Mouse (Mus musculus): ENCODE data around the gene Evpl.

Gene Evpl

DNA sequence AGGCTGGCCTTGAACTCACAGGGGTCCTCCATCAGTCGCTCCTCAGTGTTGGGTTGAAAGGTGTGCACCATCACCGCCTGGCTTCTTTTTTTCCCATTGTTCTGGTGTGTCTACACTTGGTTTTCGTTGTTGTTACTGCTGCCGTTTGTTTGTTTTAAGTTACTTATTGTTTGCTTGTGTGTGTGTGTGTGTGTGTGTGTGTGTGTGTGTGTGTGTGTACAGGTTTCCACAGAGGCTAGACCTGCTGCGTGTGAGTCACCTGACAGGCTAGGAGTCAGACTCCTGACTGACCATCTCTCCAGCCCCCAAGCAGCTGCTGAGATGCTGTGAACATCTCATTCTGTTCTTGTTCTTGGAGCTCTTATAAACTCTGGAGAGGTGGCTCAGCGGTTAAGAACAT, 25.0 kb downstream of the Evpl start:
- no peak for DNase-seq

DNA sequence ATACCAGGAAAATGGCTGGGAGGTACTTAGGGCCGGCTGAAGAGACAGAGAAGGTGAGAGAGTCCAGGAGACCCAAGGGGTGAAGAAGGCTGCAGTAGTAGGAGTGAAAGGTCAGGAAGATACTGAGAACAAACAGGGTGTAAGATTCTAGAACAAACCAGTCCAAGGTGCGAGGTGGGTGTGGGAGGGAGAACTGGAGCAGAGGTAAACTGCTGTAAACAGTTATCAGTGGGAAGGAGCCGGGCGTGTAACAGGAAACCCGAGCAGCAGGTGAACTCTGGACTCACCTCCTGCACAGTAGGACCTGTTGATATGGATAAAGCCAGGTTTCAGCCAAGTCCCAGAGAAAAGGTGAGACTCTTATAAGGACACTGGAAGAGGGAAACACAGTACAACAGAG, 27.2 kb downstream of the Evpl start:
- no peak for DNase-seq

DNA sequence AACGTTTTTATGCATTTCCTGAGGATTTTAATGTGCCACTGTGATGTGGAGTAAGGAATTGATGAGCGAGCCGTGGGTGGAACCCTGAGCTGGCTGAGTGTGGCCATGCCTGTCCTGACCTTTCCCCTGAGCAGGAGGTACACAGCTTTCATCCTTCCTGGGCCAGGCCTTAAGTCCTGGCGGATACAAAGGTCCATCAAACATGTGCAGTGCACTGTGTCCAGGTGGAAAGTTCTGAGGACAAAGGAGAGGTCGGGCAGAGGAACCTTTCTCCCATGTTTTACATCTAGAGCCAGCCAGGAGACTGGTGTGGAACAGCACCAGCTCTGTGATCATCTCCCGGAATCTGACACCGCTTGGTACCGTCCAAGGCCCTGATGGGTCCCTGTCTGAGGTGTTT, 28.6 kb downstream of the Evpl start:
- no peak for DNase-seq

DNA sequence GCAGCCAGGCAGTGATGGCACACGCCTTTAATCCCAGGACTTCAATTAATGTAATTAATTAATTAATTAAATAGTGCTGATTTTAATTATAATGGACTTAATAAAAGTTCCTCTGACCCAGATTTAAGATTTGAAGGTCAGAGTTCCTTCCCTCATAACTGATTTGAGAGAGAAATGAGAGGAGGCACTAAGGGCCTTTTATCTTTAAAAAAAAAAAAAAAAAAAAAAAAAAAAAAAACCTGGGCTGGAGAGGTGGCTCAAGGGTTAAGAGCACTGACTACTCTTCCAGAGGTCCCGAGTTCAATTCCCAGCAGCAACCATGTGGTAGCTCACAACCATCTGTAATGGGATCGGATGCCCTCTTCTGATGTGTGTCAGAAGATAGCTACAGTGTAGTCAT, 29.2 kb downstream of the Evpl start:
- no peak for DNase-seq

DNA sequence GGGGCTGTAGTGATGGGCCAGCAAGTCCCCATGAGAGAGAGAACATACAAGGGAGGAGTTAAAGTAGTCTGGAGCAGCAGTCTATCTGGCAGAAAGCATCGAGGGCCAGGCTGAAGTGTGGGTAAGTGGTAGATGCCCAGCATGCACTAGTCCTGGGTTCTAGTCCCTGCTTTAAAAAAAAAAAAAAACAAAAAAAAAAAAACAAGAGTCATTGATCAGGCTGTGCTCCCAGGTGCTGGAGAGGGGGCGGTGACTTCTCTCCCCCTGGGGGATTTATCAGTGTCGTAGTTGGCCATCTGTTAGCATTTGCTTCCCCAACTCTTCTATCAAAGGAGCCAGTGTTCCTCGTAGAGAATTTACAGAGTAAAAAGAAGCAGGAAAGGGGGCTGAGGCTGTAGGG, 31.2 kb downstream of the Evpl start:
- no peak for DNase-seq

DNA sequence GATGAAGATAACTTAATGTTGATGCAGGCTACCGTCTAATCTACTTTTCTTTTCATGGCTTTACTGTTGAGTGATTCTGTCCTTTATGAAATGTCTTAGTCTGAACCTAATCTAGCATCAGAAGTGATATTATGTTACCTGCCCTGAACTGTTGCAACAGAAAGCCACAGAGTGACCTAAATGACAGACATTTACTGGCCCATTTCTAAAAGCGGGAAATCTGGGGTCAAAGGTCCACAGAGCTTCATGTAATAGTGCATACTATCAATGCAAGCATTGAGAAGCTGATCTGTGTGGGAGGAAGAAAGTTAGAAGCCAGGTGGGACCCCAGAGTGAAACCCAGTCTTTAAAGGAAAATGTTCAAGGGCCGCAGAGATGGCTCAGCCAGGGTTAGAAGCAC, 34.7 kb downstream of the Evpl start:
- no peak for DNase-seq

DNA sequence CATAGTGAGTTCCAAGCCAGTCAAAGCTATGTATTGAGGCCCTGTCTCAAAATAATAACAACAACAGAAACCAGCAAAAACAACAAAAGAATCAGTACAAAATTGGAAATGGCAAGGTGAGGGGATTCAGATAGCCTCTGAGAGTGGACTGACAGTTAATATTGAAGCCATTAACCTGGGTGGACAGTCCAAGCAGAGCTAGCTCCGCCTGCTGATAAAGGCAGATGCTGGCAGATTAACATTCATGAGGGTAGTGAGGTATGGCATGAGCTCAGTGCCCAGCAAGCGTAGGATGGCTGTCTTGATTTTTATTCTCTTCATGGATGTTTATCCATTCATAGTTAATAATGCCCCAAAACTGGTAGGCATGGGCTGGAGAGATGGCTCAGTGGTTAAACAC, 36.7 kb downstream of the Evpl start:
- no peak for DNase-seq

DNA sequence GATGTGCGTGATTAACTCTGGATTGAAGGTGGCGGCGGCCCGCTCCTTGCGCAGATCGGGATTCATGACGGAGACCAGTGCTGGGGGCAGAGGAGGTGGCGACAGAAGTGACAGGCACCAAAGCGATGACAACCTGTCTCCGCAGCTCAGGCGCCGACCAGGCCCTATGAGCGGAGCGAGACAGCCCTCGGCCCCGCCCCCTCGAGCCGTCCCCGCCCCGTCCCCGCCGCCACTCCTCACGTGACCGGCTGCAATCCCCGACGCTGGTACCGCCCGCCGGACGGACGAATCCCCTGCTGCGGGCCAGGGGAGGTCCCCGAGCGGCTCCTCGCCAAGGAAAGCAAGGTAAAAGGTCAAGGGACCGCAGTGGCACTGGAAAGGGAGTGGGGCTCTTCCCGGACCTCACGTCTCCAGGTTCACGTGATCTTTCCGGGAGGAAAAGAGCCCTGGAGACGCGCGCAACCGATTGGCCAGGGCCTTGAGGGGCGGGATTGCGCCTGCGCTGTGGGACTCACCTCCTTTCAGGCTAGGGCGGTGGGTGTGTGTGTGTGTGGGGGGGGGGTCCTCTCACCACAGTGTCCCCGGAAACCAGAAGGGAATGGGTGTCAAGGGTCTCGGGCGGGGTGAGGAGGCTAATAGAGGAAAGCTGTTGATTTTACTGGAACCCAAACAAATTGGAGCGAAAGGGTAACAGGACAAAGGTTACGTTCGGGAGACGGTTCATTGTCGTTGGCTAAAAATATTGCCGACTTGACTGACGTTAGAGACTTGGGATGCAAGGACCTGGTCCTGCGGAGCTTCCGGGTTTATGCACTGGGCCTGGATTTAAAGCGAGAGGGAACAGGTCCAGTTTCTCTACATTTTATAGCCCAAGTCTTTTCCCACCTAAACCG, 39.0 kb downstream of the Evpl start, which contains the start of the genes Ten1 and Acox1:
Gene Ten1, plus strand, starts transcription at position 217 of the 893 bp plus-strand sequence.
Gene Acox1, minus strand, starts transcription at position 407 of the 893 bp plus-strand sequence.
- DNase-seq: peak; percentile 97

DNA sequence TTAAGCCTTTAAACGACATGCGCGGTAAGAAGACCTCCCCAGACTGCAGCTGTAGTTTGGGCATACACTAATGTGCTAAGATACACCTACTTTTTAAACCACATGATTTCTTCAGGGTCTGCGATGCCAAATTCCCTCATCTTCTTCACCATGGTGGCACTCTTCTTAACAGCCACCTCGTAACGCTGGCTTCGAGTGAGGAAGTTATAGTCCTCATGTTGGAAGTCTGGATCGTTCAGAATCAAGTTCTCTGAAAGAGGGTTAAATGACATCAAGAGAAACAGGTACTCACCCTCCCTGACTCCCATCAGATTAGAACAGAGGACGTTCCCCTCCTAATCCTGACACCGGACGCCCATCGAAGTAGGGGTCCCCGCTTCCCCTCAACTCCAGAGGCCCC, 39.7 kb downstream of the Evpl start:
- DNase-seq: no peak

DNA sequence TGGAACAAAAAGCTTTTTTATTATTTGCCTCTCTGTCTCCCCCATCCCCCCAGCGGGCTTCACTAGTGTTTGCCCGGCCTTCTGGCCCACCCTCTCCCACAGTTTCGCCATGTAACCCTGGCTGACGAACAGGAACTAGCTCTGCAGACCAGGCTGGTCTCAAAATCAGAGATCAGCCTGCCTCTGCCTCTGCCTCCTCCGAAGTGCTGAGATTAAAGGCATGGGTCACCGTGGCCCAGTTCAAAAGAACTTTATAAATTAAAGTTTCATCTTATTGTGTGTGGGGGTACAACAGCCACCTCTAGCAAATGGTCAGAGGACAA, 40.3 kb downstream of the Evpl start:
- no peak for DNase-seq

DNA sequence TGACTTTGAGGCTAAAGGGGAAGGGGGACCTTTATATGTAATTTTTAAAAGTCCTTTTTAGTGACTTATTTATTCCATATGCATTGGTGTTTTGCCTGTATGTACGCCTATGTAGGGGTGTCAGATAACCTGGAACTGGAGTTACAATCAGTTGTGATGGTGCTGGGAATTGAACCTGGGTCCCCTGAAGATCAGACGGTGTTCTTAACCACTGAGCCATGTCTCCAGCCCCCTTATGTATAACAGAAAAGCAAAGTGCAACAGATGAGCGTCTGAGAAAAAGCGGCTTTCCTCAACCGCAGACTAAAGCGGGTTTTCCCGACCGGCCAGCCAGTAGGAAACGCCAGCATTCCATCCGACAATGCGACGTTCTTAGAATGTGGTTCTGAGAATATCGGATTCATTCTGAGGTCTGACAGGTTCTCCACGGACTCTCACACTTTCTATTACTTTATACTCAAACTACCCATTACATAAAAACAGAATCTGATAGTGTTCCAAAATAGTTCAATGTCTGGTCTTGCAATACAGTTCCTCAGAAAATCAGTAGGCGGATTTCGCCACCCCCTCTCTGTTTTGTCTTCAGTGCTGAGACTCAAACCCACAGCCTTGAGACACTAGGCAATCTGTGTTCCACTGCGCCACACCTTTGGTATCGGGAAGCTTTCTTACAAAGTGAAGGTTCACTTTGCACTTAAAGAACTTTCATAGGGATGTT, 40.9 kb downstream of the Evpl start:
- no peak for DNase-seq

DNA sequence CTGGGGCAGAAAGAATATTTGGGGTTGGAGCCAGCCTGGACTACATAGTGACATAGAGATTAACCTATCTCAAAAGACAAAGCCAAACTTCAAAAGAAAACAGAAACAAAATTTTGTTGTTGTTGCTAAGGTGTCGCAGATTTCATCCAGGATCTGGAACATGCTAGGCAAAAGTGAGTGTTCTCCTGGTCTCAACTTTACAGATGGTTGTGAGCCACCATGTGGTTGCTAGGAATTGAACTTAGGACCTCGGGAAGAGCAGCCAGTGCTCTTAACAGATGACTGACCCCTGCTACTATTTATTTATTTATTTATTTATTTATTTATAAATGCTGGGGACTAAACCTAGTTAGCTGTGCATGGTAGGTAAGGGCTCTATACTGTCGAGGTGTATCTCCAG, 41.5 kb downstream of the Evpl start:
- DNase-seq: no peak

DNA sequence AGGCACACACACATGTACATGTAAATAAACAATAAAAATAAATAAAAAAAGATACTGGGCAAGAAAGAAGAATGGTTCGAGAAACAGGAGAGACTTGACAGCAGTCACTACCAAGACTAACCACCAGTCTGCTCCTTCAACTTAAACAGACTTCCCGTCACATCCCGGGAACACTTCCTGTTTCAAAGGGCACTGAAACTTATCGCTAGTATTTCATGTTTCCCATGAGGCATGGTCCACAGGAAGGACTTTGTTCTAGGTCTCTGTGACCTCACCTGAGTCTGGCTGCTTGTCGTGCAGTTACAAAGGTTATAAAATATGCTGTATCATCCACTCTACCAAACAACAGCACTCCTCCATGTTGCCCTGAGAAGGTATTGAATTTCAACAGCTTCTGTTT, 42.6 kb downstream of the Evpl start:
- no peak for DNase-seq

DNA sequence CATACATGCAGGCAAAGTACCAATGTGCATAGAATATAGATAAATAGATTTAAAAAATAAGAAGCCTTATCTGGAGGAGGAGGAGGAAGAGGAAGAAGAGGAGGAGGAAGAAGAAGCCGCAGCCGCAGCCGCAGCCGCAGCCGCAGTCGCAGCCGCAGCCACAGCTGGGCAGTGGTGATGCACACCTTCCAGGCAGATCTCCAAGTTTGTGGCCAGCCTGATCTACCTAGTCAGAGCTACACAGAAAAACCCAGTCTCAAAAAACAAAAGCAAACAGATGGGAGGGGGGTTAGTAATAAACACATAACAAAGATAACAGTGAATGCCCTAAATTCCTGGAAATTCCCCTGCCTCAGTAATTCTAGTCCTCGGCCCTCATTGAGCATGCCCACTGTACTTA, 43.3 kb downstream of the Evpl start:
- DNase-seq: no peak

DNA sequence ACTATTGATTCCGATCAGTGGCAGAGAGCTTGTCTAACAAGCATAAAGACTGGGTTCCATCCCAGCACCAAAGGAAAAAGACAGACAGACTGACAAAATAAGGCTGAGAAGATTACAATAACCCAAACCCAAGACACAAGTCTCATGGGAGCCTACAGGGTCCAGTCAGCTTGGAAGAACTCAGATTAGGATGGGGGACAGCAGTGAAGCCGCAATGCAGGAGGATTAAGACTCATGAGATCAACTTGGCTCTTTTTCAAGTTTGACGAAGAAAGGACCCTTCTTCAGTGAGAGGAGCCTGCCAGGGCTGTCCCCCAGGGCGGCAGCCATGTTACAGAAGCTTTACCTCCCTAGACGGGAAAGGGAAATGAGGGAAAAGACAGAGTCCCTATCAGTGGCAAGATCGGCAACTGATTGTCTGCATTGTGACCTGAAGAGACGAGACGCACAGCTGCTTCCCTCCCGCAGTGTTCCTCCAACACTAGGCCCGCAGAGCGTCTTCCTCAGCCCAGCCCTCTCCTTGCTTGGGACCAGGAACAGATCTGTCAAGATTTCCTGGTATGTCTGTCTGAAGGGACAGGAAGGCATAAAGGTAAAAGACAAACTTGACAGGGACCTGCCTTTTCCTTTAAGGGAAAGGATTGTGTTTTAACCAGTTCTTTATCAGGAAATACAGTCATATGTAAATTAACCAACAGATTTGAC, 50.5 kb downstream of the Evpl start:
- no peak for DNase-seq

DNA sequence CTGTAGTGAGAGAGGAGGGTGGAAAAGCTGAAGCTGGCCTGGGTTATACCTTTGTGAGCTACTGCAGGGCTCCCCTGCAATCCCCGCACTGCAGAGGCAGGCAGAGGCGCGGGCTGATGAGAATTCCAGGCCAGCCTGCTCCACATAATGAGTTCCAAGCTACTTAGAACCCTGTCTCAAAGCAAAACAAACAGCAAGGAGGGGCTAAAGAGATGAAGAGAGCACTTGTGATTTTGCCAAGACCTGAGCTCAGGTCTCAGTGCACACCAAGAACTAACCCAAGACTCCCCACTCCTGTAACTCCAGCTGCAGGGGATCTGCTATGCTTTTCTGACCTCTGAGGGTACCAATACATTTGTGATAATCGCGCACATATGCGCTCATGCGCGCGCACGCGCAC, 51.5 kb downstream of the Evpl start:
- DNase-seq: no peak

DNA sequence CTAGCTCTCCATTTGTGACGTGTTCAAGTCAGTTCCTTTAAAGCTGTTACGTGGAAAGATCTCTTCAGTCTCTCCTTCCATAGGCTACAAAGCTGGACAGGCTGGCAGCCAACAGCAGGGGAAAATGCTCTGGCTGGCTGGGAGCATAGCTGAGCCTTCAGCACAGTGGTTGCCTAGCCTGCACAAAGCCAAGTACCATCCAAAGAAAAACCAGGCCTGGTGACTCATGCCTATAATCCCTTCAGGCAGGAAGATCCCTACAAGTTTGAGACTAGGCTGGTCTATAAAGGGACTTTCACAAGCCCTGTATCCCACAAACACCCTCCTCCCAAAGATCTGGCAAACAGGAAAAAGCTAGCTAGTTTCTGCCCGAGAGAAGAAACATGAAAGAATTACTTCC, 52.0 kb downstream of the Evpl start:
- DNase-seq: no peak

DNA sequence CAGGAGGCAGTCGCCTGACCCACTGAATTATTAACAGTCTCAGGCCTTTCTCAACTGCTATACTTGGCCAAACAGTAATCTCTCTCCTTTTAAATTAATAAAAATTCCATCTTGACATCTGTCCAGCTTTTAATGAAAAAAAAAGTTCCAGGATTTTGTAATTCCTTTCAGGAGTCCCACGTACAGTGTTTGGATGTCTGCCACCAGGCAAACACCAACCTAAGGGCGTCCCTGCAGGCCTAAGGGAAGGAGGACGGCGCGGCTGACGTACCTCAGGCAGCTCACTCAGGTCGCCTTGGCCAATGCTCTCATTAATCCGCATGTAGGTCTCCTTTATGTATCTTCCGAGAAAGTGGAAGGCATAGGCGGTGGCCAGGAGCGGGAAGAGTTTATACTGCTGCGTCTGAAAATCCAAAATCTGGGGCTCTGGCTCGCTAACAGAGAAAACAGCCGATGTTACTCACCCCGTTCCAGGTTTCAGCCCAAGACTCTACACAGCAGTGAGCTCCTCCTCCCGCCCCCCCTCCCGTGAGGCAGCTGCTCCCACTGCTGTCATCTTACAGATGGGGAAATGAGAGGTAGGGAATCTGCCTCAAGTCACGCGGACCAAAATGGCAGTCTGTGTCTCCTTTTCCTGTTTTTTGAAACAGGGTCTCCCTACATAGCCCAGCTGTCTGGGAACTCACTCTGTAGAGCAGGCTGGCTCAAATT, 59.3 kb downstream of the Evpl start:
- DNase-seq: no peak

DNA sequence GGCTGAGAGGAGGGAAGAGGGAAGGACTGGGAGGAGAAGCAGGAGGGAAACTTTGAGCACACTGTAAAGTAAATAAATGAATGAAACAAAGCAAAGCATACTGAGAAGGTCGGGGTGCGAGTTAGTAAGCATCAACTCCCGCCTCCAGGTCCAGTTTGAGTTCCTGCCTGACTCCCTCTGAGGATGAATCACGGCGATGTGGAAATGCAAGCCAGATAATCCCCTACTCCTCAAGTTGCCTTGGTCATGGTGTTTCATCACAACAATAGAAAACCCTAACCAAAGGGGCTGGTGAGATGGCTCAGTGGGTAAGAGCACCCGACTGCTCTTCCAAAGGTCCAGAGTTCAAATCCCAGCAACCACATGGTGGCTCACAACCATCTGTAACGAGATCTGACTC, 61.9 kb downstream of the Evpl start:
- no peak for DNase-seq

DNA sequence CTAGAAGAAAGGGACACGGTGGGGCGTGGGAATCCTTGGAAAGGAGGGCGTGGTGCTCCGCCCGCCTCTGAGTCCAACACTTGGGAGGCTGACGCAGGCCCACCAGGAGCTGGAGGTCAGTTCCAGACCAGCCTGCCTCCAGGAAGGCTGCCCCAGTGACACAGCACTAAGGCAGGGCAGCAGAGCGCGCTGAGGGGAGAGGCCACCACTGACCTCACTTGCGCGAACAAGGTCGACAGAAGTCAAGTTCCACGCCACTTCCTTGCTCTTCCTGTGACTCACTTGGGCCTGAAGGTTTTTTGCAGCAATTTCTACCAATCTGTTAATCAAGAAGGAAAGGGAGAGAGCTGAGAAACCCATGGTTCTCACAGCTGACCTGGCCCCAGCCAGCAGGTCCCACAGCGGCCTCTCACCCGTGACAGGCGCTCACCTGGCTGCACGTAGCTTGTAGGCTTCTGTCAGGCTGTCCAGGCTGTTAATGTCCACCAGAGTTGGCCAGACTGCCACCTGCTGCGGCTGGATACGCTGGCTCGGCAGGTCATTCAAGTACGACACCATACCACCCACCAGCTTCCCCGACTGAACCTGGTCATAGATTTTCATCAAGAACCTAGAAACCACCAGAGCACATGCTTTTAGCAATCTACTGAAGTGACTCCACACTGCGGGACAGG, 63.0 kb downstream of the Evpl start:
- DNase-seq: no peak

DNA sequence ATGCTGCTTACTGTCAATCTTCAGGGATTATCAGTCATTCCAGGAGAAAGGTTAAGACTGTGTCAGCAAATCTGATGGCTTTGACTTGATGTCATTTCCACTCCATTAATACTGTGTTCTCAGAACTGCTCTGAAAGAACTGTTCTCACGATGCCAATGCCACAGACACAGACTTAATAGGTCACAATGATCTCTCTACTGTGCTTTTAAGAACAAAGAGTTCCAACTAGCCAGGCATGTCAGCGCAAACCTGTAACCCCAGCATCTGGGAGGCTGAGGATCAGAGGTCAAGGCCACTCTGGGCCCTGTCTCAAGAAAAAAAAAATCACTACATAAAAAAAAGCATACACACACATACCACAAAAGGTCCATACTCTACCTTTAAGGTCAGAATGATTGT, 65.9 kb downstream of the Evpl start:
- DNase-seq: no peak

Measured in cerebellum, adult 9-11 months (tissue).